Mouse (Mus musculus) C2C12 (cell line): ENCODE data around the gene Spon1.
A peak's percentile ranks its signal among the peaks of the same experiment; 100 is the strongest.

ENCODE experiments used
- CEBPB ChIP-seq: IDR thresholded peaks from one replicate; pipeline ENCODE4 v1.6.1; 2011; ENCODE audit warnings: low read depth, mild to moderate bottlenecking, control low read depth, moderate library complexity
- CTCF ChIP-seq: IDR thresholded peaks from one replicate; pipeline ENCODE4 v1.5.1; 2011; ENCODE audit not compliant: control insufficient read depth, insufficient read depth, insufficient read length
- MYOD1 ChIP-seq: IDR thresholded peaks from one replicate; pipeline ENCODE4 v1.6.1; 2011; ENCODE audit warnings: low read depth; ENCODE audit not compliant: control insufficient read depth, insufficient read length
- USF1 ChIP-seq: IDR thresholded peaks from one replicate; pipeline ENCODE4 v1.6.1; 2011; ENCODE audit warnings: low read depth, mild to moderate bottlenecking, control low read depth, moderate library complexity

DNA sequence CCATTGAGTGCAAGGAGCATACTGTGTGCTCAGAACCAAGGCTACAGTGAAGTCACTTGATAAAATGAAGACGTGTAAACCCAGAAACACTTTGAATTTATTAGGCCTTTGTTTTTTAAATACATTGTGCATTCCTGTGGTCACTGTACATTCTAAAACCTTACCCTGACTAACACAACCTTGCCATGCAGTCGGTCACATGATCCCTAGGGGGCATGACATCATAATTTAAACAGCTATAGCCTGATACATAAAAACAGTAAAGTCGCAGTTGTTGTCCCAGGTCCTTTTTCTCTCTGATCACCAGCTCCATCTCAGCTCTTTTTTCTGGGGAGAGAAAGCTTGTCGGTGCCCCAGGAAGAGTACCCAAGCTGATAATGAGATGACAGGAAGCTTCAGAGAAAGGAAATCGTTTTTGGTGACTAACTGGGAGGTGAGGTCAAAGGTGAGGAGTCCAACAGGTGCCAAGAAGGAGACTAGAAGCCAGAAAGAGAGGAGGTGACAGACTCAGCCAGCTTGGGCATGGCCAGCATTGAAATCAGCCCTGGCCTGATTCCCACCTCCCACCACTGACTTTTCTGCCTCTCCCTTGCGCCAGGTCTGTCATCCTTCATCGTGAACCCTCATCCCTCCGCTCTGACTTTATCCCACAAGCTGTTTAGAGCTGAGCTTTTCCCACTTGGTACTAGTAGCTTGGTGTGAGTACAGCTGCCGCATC lies 246.1 kb downstream of the Spon1 start:
- TF ChIP-seq CTCF (no peak), USF1 (peak; percentile 68), MYOD1 (no peak), CEBPB (no peak)
